Mouse (Mus musculus): ENCODE results near the gene Igf1r. TPM values are rescaled to one million over a fixed set of nuclear protein-coding genes. Genes with fewer than 3 reads are reported as not detected.
A peak's percentile ranks its signal among the peaks of the same experiment; 100 is the strongest.

Gene Igf1r
- polyA plus RNA-seq, 1 experiment from 2014 or later = 19.6 TPM

- no peak overlapping the region for H3K4me2 ChIP-seq
- no peak overlapping the region for H3K4me3 ChIP-seq
- H3K9ac ChIP-seq = no peak overlapping the region
- H3K4me1 ChIP-seq = peaks cover 6% of the 10 kb centered on the region; the same call in 1 of the 2 replicates
- H3K9me3 ChIP-seq = no peaks in the 10 kb centered on the region
- no peak for ATAC-seq (ENCODE audit: borderline replicate concordance, extremely low read depth, low FRiP score, low TSS enrichment)
- H3K27ac ChIP-seq = no peak overlapping the region
- WGBS = 81% methylated on average over 11 of the region's 11 CpGs
- H3K27me3 ChIP-seq = no peaks in the 10 kb centered on the region
- peaks cover 47% of the 10 kb centered on the region for H3K36me3 ChIP-seq
These were observed 274.4 kb downstream of the Igf1r start for GRCm38 (mm10) chr7:68227021-68227420.

- H3K27me3 ChIP-seq = no peaks in the 10 kb centered on the region
- no peak for ATAC-seq (ENCODE audit: borderline replicate concordance, extremely low read depth, low FRiP score, low TSS enrichment)
- WGBS = 73% methylated on average over 4 of the region's 4 CpGs
- peaks cover 44% of the 10 kb centered on the region for H3K36me3 ChIP-seq
- H3K4me3 ChIP-seq = no peak overlapping the region
- H3K4me1 ChIP-seq = peaks cover 8% of the 10 kb centered on the region
- H3K9ac ChIP-seq = no peak overlapping the region
- no peaks in the 10 kb centered on the region for H3K9me3 ChIP-seq
- no peak overlapping the region for H3K27ac ChIP-seq
- no peak overlapping the region for H3K4me2 ChIP-seq
These were observed 275.0 kb downstream of the Igf1r start for GRCm38 (mm10) chr7:68227621-68228020.

- Histone ChIP-seq H3K4me2 (no peak overlapping the region), H3K9ac (no peak overlapping the region), H3K4me1 (peaks cover 11% of the 10 kb centered on the region), H3K4me3 (no peak overlapping the region), H3K9me3 (no peaks in the 10 kb centered on the region), H3K27me3 (no peaks in the 10 kb centered on the region), H3K36me3 (peaks cover 43% of the 10 kb centered on the region), H3K27ac (no peak overlapping the region)
- WGBS = 46% methylated on average over 6 of the region's 6 CpGs
- ATAC-seq (ENCODE audit: borderline replicate concordance, extremely low read depth, low FRiP score, low TSS enrichment) = no peak
These were observed 275.9 kb downstream of the Igf1r start for GRCm38 (mm10) chr7:68228491-68228890.

- WGBS = 86% methylated on average over 9 of the region's 9 CpGs
- Histone ChIP-seq H3K27me3 (no peaks in the 10 kb centered on the region), H3K9ac (no peak overlapping the region), H3K9me3 (no peaks in the 10 kb centered on the region), H3K4me2 (no peak overlapping the region), H3K36me3 (peaks cover 26% of the 10 kb centered on the region), H3K4me3 (no peak overlapping the region), H3K4me1 (peaks cover 20% of the 10 kb centered on the region), H3K27ac (no peak overlapping the region)
- ATAC-seq (ENCODE audit: borderline replicate concordance, extremely low read depth, low FRiP score, low TSS enrichment) = no peak
These were observed 278.2 kb downstream of the Igf1r start for GRCm38 (mm10) chr7:68230831-68231230.

GRCm38 (mm10) chr7:68232521-68232920, 279.9 kb downstream of the Igf1r start:
- no peak for ATAC-seq (ENCODE audit: borderline replicate concordance, extremely low read depth, low FRiP score, low TSS enrichment)
- no peak overlapping the region for H3K4me2 ChIP-seq
- H3K4me1 ChIP-seq = peaks cover 20% of the 10 kb centered on the region
- no peaks in the 10 kb centered on the region for H3K27me3 ChIP-seq
- 92% methylated on average over 5 of the region's 5 CpGs for WGBS
- H3K9me3 ChIP-seq = no peaks in the 10 kb centered on the region
- peaks cover 12% of the 10 kb centered on the region for H3K36me3 ChIP-seq
- peak overlapping the region; percentile 16 for H3K27ac ChIP-seq
- H3K4me3 ChIP-seq = no peak overlapping the region
- no peak overlapping the region for H3K9ac ChIP-seq

- no peaks in the 10 kb centered on the region for H3K27me3 ChIP-seq
- 13% methylated on average over 13 of the region's 13 CpGs for WGBS
- no peaks in the 10 kb centered on the region for H3K9me3 ChIP-seq
- ATAC-seq (ENCODE audit: borderline replicate concordance, extremely low read depth, low FRiP score, low TSS enrichment) = peak; percentile 70; the same call in 1 of the 2 replicates
- H3K36me3 ChIP-seq = peaks cover 9% of the 10 kb centered on the region
- peak overlapping the region; percentile 57 for H3K27ac ChIP-seq
- no peak overlapping the region for H3K9ac ChIP-seq
- H3K4me3 ChIP-seq = no peak overlapping the region
- peak overlapping the region; percentile 21 for H3K4me2 ChIP-seq
- peaks cover 17% of the 10 kb centered on the region for H3K4me1 ChIP-seq
These were observed 281.1 kb downstream of the Igf1r start for GRCm38 (mm10) chr7:68233619-68234223.

GRCm38 (mm10) chr7:68236817-68237216, 284.2 kb downstream of the Igf1r start:
- Histone ChIP-seq H3K9me3 (no peaks in the 10 kb centered on the region), H3K4me2 (no peak overlapping the region), H3K4me3 (no peak overlapping the region), H3K27ac (no peak overlapping the region), H3K27me3 (no peaks in the 10 kb centered on the region), H3K9ac (no peak overlapping the region), H3K4me1 (peaks cover 17% of the 10 kb centered on the region), H3K36me3 (no peaks in the 10 kb centered on the region)
- no peak for ATAC-seq (ENCODE audit: borderline replicate concordance, extremely low read depth, low FRiP score, low TSS enrichment)
- WGBS = 76% methylated on average over 8 of the region's 8 CpGs

- H3K9me3 ChIP-seq = no peaks in the 10 kb centered on the region
- no peak overlapping the region for H3K27ac ChIP-seq
- no peaks in the 10 kb centered on the region for H3K36me3 ChIP-seq
- H3K9ac ChIP-seq = no peak overlapping the region
- 51% methylated on average over 11 of the region's 11 CpGs for WGBS
- H3K4me2 ChIP-seq = no peak overlapping the region
- peaks cover under 1% of the 10 kb centered on the region; the same call in 1 of the 2 replicates for H3K4me1 ChIP-seq
- no peak overlapping the region for H3K4me3 ChIP-seq
- ATAC-seq (ENCODE audit: borderline replicate concordance, extremely low read depth, low FRiP score, low TSS enrichment) = no peak
- no peaks in the 10 kb centered on the region for H3K27me3 ChIP-seq
These were observed 286.7 kb downstream of the Igf1r start for GRCm38 (mm10) chr7:68239220-68239827.

GRCm38 (mm10) chr7:68241205-68241604, 288.6 kb downstream of the Igf1r start:
- H3K27ac ChIP-seq = no peak overlapping the region
- WGBS = 72% methylated on average over 9 of the region's 9 CpGs
- no peak overlapping the region for H3K4me2 ChIP-seq
- ATAC-seq (ENCODE audit: borderline replicate concordance, extremely low read depth, low FRiP score, low TSS enrichment) = no peak
- H3K36me3 ChIP-seq = no peaks in the 10 kb centered on the region
- no peak overlapping the region for H3K4me3 ChIP-seq
- no peaks in the 10 kb centered on the region for H3K9me3 ChIP-seq
- no peaks in the 10 kb centered on the region for H3K27me3 ChIP-seq
- H3K4me1 ChIP-seq = no peaks in the 10 kb centered on the region
- no peak overlapping the region for H3K9ac ChIP-seq

- 44% methylated on average over 4 of the region's 4 CpGs for WGBS
- no peak overlapping the region for H3K9ac ChIP-seq
- no peak for ATAC-seq (ENCODE audit: borderline replicate concordance, extremely low read depth, low FRiP score, low TSS enrichment)
- no peak overlapping the region for H3K4me3 ChIP-seq
- no peaks in the 10 kb centered on the region for H3K9me3 ChIP-seq
- no peaks in the 10 kb centered on the region for H3K36me3 ChIP-seq
- H3K27me3 ChIP-seq = no peaks in the 10 kb centered on the region
- no peak overlapping the region for H3K4me2 ChIP-seq
- no peaks in the 10 kb centered on the region for H3K4me1 ChIP-seq
- H3K27ac ChIP-seq = no peak overlapping the region
These were observed 293.1 kb downstream of the Igf1r start for GRCm38 (mm10) chr7:68245681-68246080.

GRCm38 (mm10) chr7:68246249-68246648, 293.6 kb downstream of the Igf1r start:
- H3K27me3 ChIP-seq = no peaks in the 10 kb centered on the region
- no peak overlapping the region for H3K4me2 ChIP-seq
- H3K9me3 ChIP-seq = no peaks in the 10 kb centered on the region
- H3K4me1 ChIP-seq = no peaks in the 10 kb centered on the region
- no peak overlapping the region for H3K27ac ChIP-seq
- H3K36me3 ChIP-seq = no peaks in the 10 kb centered on the region
- H3K9ac ChIP-seq = no peak overlapping the region
- WGBS = 65% methylated on average over 8 of the region's 8 CpGs
- ATAC-seq (ENCODE audit: borderline replicate concordance, extremely low read depth, low FRiP score, low TSS enrichment) = no peak
- H3K4me3 ChIP-seq = no peak overlapping the region

GRCm38 (mm10) chr7:68250411-68250810, 297.8 kb downstream of the Igf1r start:
- Histone ChIP-seq H3K9me3 (no peaks in the 10 kb centered on the region), H3K4me2 (no peak overlapping the region), H3K27ac (no peak overlapping the region), H3K9ac (no peak overlapping the region), H3K4me3 (no peak overlapping the region), H3K4me1 (no peaks in the 10 kb centered on the region), H3K36me3 (no peaks in the 10 kb centered on the region), H3K27me3 (no peaks in the 10 kb centered on the region)
- WGBS = 48% methylated on average over 1 of the region's 1 CpGs
- ATAC-seq (ENCODE audit: borderline replicate concordance, extremely low read depth, low FRiP score, low TSS enrichment) = no peak
